Mouse (Mus musculus): Measurements from ENCODE around the gene Aif1.

Aif1 gene

DNA sequence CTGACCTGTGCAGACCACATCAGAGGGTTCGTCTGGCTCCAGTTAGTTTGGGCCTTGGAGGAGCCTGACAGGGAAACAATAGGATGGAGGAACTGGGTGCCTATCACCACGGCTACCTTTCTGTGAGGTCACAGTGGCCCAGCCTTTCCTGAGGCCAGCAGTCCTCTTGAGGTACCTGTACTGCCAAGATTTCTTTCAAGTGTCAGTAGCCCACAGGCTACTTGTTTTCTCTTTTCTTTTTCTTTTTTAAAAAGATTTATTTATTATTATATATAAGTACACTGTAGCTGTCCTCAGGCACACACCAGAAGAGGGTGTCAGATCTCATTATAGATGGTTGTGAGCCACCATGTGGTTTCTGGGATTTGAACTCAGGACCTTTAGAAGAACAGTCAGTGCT, at the start of gene Aif1:
Gene Aif1, minus strand, starts transcription at position 101 of the 400 bp plus-strand sequence.
- DNase-seq (ENCODE audit: low read depth, low spot score), result no peak

DNA sequence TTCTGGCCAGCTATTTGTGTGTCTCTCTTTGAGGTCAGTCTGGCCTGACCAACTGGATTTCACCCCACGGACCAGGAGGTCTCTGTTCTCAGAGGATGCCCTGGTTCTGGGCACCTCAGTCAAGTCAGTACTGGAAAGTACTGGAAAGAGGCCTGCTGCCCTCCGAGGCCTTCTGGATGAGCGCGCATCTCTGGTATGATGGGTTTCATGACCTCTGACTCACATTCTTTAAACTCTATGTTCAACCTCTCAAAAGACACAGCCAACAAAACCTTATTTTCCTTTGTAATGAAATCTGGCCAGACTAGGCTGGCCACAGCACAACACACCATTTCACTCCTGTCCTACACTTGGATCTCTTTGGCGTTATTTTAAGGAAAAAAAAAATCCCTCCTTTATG, 49.6 kb upstream of the Aif1 start:
- no peak for DNase-seq (ENCODE audit: low read depth, low spot score)

DNA sequence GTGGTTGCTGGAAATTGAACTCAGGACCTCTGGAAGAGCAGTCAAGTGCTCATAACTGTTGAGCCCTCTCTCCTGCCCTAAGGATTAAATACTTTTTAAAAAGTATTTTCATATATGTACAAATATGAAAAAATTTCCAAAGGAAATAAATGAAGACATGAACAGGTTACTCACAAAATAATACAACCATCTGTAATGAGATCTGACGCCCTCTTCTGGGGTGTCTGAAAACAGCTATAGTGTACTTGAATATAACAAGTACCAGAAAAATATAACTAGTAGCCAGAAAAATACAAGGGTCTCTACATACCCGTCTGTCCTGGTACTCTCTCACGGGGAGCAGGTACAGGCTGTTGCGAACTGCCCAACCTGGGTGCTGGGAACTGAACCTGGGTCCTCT, 48.8 kb upstream of the Aif1 start:
- no peak for DNase-seq (ENCODE audit: low read depth, low spot score)

DNA sequence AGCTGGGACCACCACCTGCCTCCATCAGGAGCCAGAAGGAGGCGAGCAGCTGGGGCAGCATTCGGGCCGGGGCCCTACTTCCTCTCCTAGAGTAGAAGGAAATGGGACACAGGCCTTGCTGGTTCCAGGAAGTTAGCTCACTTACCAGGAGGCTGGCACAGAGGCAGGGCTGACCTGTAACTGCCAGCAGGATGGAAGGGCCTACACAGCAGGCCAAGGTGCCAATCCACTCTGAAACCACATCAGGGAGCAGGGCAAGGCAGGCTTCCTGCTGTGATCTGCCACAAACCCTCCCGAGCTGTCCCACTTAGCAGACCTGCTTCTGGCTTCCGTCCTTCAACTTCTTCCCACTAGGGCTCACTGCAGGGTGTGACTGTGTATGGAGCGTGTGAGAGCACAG, 46.4 kb upstream of the Aif1 start:
- DNase-seq (ENCODE audit: low read depth, low spot score), result peak; percentile 39

DNA sequence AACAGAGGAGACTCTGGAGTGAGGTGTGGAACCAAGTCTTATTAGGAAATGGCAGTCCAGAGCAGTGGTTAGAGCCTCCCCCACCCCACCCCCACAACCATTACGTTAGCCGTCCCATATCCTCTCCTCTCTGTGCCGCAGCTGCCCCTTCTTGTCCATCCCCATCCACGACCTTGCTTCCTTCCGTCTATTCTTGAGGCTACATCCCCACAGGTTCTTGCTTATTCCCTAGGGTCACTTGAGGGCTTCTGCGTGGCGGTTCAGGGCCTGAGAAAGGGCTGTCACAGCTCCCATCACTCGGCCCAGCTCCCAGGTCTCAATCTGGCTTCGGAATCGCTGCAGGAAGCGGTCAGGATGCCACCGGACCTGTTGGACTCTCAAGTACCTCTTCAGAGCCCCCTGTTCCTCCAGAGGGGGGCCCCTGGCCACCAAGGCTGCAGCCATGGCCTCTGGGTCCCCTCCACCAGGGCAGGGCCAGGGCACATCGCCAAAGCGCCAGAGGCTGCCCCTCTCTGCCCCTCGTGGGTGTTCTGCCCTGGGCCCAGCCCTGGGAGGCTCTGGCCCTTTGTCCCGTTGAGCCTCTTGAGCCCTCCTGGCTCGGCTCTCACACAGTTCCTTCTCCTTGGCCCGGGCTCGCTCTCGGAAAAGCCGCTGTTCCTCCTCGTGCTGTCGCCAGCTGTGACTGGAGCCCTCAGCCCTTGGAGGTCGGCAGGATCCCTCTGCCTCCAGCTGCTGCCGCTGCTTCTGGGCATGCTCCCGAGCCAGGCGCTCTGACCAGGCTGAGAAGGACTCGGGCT, 44.5 kb upstream of the Aif1 start, which contains the start of gene Gm16181:
Gene Gm16181, plus strand, starts transcription at position 679 of the 797 bp plus-strand sequence.
- DNase-seq (ENCODE audit: low read depth, low spot score), result no peak

DNA sequence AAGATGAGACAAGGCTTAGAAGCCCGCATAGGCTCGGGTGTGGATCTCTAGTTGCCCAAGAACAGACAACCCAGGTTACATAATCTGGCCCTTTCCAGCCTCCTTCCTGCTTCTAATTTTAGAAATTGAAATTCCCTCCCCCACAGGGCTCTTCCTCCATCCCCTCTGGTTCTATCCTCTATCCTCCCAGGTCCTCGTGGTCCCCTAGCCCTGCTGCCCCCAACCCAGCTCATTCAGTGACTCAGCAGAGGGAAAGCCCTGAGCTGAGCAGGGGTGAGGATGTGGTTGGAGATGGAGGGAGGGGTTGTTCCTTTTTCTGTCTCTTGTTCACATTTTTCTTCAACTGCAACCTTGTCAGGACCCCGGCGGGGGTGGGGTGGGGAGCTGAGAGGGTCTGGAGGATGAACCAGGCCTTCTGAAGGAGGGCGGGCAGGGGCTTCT, 43.8 kb upstream of the Aif1 start:
- peak; percentile 71 for DNase-seq (ENCODE audit: low read depth, low spot score)

DNA sequence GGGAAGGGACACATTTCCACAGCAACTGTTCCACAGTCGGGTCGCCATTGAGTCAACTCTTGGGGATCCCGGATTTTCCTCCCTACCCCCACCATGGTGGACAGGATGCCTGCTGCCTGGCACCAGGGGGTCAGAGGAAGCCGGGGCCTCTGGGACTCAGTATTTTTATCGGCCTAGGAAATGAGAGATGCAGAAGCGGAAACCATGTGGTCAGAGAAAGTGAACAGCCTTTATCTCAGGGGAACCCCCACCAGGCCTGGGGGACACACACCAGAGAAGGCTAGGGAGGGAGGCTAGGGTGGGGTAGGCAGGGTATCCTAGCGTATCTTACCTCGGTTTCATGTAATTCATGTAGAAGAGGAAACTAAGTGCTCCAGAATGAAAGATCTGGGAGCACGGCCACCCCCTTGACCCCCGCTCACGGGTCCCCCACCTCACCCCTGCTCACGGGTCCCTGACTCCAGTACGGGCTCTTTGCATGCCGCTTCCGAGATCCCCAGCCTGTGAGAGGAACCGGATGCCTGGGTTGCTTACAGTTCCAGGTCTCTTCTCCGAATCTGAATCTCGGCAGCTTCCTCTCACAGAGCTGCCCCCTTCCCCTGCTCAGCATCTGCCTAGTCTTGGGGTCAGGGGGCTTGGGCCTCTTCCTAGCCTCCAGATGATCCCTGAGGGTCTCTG, 42.8 kb upstream of the Aif1 start:
- peak; percentile 67 for DNase-seq (ENCODE audit: low read depth, low spot score)

DNA sequence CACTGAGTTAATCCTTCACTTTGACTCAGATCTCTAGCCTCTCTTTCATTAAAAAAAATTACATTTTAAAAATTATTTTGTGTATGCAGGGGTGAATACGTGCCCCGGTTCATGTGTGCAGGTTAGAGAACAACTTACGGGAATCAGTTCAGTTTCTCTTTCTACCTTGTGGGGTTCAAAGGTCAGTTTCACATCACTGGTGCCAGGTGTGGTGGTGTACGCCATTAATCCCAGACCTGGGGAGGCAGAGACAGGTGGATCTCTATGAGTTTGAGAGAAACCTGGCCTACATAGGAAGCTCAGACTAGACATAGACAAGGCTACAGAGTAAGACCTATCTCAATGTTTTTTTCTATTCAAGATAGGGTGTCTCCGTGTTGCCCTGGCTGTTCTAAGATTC, 37.2 kb upstream of the Aif1 start:
- no peak for DNase-seq (ENCODE audit: low read depth, low spot score)

DNA sequence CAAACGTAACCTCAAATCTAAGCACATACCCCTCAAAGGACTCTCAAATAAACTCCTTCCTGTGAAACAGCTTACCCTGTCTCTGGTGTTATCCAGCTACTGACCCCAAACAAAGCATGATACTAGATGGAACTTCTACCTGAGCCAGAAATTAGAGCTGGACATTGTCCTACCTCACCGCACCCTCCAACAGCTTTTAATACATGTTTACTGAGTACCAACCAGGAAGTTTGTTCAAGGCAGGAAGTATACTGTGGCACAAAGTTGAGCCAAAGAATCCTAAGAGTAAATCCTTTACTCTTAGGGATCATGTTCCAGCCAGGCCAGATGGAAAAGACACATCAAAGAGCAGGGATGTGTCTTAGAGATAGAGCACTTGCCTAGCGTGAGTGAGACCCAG, 34.7 kb upstream of the Aif1 start:
- no peak for DNase-seq (ENCODE audit: low read depth, low spot score)

DNA sequence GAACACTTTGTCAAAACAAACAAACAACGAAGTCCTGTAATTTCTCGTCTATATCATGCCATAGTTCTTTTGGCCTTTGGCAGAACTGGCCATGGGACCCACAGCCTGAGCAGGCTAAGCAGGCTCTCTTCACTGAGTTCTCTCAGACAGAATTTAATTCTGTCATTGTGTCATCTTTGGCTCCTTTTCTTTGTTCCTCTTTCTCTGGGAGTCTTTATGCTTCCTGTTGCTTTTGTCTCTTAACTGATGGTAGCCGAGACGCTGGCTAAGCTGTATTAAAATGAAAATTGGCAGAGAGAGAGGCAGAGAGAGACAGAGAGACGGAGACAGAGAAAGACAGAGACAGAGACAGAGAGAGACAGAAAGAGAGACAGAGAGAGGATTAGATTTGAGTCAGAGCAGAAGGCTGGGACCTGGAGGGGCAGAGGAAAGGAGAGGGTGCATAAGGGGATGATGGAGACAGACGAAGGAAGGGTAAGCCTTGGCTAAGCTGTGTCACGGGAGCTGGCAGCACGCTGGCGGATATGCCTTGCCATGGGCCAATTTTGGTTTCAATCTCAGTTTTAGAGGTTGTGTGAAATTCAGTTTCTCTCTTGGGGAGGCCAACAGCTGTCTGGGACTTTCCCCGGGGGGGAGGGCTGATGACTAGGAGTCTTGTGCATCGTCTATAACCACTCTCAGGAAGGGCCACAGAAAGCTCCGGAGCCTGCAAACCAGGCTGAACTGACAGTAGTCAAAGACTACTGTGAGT, 34.1 kb upstream of the Aif1 start:
- DNase-seq (ENCODE audit: low read depth, low spot score), result peak; percentile 89

DNA sequence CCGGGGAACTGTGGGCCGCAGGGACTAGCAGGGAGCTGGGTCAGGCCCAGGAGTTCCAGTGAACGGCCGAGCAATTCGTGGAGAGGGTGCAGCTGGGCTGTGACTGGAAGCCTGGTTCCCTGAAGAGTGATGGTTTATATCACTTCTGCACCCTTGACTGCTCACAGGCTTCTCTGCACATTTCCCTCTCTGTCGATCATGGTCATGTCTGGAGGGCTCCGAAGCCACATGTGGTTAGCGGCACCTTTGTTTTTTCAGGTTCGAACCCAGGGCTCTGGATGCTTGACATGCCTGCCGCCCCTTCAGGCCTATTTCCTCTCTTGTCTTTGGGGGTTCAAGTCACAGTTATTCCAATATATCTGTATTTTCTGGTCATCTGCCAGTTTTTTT, 29.5 kb upstream of the Aif1 start:
- no peak for DNase-seq (ENCODE audit: low read depth, low spot score)

DNA sequence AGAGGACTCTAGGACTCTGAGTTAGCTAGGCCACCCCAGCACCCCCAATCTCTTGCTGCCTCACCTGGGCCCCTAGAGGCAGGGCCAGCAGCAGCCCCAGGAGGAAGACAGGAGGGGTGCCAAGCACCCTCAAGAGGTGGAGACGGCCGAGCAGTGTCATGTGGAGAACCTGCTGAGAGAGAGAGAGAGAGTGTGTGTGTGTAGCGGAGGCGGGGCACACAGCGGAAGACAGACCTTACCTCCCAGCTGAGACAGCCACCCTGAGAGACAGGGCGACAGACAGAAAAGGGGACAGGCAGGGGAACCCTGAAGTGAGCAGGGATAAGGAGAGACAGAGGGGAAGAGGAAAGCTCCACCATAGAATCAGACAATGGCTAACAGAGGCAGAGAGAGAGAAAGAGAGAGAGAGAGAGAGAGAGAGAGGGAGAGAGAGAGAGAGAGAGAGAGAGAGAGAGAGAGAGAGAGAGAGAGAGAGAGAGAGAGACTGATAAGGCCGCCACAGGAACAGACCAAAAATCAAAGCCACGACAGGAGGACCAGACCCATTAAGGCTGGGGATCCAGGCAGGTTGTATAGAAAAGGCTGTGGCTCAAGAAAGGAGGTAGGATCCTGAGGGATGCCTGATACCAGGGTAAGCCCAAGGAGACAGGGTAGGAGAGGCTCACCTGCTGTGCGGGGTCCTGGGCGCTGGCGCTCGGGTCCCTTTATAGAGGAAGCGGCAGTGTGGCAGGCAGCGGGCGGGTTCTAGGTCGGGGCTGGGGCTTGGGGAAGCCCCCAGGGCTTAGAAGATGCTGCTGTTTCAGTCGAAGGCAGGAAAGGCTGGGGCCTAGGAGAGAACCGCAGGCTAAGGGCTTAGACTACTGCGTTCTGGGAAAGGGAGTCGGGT, 28.9 kb upstream of the Aif1 start, which contains the start of gene Lta:
Gene Lta, minus strand, starts transcription at position 858 of the 886 bp plus-strand sequence.
- DNase-seq (ENCODE audit: low read depth, low spot score), result peak; percentile 88

DNA sequence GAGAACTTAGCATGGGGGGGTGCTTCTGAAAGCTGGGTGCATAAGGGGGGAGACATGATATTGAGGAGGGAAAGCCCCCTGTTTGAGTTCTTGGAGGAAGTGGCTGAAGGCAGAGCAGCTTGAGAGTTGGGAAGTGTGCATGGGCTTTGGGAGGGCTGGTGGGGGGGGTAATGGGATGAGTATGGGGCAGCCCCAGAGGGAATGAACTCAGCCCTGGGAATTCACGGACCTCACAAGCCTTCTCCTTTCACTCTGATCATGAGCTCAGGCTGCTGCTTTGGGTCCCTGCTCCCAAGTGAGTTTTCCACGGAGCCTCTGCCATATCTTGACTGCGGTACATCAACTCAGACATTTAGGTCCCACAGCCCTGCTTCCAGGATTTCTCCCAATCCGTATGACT, 26.6 kb upstream of the Aif1 start:
- no peak for DNase-seq (ENCODE audit: low read depth, low spot score)

DNA sequence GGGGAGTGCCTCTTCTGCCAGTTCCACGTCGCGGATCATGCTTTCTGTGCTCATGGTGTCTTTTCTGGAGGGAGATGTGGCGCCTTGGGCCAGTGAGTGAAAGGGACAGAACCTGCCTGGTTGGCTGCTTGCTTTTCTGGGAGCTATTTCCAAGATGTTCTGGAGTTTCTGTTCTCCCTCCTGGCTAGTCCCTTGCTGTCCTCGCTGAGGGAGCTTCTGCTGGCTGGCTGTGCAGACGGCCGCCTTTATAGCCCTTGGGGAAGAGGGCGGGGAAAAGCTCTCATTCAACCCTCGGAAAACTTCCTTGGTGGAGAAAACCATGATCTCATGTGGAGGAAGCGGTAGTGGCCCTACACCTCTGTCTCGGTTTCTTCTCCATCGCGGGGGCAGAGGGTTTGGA, 25.9 kb upstream of the Aif1 start, which contains the start of gene Tnf:
Gene Tnf, minus strand, starts transcription at position 221 of the 400 bp plus-strand sequence.
- peak; percentile 88 for DNase-seq (ENCODE audit: low read depth, low spot score)

DNA sequence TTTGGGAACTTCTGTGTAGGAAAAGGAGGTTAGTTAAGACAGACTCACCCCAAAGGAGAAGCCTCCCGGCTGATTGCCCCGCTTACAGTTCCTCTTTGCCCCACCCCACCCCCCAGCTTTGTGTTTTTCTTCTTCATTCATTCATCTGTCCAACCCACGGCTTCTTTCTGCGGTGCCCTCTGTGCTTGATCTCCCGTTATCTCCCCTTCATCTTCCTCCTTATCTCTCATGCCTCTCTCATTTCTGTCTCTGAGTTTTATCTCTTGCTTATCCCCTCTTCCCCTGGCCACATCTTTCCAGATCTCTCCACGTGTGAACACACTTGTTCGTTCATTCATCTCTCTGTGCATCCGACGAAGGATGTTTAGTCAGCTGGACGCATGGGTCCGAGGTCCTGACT, 25.3 kb upstream of the Aif1 start:
- DNase-seq (ENCODE audit: low read depth, low spot score), result peak; percentile 56

DNA sequence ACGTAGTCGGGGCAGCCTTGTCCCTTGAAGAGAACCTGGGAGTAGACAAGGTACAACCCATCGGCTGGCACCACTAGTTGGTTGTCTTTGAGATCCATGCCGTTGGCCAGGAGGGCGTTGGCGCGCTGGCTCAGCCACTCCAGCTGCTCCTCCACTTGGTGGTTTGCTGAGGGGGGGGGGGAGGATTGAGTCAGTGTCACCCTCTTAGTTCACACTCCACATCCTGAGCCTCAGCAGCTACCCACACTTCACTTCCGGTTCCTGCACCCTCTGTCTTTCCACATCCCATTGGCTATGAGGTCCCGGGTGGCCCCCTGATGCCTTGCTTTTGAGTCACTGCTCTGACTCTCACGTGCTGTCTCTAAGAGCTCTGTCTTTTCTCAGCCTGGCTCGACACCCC, 24.5 kb upstream of the Aif1 start:
- peak; percentile 92 for DNase-seq (ENCODE audit: low read depth, low spot score)

DNA sequence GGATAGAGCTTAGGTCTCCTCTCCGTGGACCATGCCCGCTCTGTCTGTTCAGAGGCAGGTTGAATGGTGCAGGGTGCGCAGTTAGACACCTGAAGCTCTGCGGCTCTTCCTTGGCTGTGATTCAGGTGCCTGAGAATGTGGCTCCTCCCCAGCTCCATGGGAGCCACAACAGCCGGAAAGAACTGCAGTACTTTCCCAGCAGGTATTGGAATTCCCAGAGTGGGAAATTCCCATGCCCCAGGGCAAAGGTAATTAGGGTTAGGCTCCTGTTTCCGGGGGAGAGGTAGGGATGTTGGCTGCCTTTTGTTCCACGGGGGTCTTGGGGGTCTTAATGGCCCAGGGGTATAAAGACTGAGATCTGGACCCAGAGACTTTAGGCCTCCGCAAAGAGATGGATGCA, 23.1 kb upstream of the Aif1 start:
- DNase-seq (ENCODE audit: low read depth, low spot score), result no peak

DNA sequence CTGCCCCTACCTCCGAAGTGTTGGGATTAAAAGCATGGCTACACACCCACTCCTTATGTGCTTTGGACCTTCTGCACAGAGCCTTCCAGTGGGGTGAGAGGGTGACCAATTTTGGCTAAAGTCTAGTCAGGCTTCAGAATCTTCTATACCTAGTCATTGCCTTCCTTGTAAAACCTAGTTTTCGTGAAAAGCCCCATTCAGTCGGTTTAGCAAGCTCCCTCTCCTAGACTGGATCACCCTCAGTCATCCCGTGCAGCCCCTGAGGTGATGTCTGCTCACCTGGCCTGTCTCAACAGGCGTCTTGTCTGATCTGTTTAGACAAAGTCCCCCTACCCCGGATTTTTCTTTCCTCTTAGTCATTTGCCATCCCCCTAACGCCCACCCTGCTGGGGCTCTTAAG, 22.2 kb upstream of the Aif1 start:
- DNase-seq (ENCODE audit: low read depth, low spot score), result peak; percentile 13

DNA sequence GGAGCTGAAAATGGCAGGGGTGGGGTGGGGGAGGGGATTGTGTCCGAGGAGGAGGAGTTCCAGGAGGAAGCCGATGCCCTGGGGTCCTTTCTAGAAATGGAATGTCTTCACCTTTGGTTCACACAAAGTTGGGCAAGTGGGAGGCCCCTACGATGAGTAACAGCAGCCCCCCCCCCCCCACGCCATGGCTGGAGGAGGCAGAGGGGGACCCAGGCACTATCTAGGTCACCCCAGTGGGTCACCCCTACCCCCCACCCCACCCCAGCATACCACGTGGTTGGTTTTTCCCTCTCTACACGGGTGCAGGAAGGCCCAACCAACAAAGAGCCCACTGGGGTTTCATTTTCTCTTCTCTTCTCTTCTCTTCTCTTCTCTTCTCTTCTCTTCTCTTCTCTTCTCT, 21.3 kb upstream of the Aif1 start:
- DNase-seq (ENCODE audit: low read depth, low spot score), result peak; percentile 74

DNA sequence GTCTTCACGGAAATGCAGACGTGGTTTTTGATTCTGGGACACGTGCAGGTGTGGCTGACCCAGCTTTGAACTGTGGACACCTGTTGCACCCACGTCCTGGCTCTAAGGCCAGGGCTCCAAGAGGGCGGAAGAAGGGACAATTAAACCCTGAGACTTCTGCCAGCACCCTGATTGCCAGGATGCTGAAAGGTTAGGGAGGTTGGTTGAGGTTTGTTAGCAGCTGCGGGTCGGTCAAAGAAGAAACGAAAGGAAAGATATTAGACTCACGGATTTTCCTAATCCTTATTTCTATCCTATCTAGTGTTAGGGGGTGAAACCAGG, 20.4 kb upstream of the Aif1 start:
- DNase-seq (ENCODE audit: low read depth, low spot score), result peak; percentile 44

DNA sequence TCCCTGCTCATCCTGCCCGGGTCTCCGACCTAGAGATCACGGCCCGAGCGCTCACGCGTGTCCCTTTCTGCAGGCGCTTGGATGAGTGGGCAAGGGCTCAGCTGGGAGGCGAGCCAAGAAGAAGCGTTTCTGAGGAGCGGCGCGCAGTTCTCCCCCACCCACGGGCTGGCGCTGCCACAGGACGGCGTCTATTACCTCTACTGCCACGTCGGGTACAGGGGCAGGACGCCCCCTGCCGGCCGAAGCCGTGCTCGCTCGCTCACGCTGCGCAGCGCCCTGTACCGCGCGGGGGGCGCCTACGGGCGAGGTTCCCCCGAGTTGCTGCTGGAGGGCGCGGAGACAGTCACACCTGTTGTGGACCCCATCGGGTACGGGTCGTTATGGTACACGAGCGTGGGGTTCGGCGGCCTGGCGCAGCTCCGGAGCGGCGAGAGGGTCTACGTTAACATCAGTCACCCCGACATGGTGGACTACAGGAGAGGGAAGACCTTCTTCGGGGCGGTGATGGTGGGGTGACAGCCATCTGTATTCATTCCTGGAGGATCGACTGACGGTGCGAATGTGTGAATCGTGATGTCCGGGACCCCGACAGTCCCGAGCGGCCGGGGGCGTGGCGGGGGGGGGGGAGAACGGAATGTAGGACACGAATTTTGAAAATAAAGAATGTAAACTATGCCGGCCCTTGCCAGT, 19.9 kb upstream of the Aif1 start:
- peak; percentile 96 for DNase-seq (ENCODE audit: low read depth, low spot score)
